Mouse (Mus musculus) adipocyte (in vitro differentiated cells): ENCODE data around the gene Gm13040.
"Not testable (repeated sequence)": the region's sequence is repeated elsewhere in the genome, so short reads cannot be mapped to it uniquely, and the experiment has no call there.

Experiments used
- DNase-seq: peaks from one replicate; pipeline ENCODE4 v3.0.0-alpha.2; 2016; ENCODE audit warnings: low spot score

The Gm13040 gene

GRCm38 (mm10) chr4:143535654-143536053, at the start of gene Gm13040:
Gene Gm13040, plus strand, starts transcription at chr4:143535954.
- DNase-seq: not testable (repeated sequence)

GRCm38 (mm10) chr4:143511043-143511442, 24.7 kb upstream of the Gm13040 start, which contains the start of gene Gm13043:
Gene Gm13043, plus strand, starts transcription at chr4:143511343.
- no peak for DNase-seq

GRCm38 (mm10) chr4:143551400-143551799, 15.6 kb downstream of the Gm13040 start, which contains the start of the genes BC080695 and Gm13057:
Gene BC080695, plus strand, starts transcription at chr4:143551700.
Gene Gm13057, plus strand, starts transcription at chr4:143551709.
- not testable (repeated sequence) for DNase-seq
